Mouse (Mus musculus): Measurements from ENCODE around the gene Commd9. TPM values are rescaled to one million over a fixed set of nuclear protein-coding genes. Genes with fewer than 3 reads are reported as not detected.

Gene Commd9
- polyA plus RNA-seq, 1 experiment from 2014 or later, result 97.4 TPM

DNA sequence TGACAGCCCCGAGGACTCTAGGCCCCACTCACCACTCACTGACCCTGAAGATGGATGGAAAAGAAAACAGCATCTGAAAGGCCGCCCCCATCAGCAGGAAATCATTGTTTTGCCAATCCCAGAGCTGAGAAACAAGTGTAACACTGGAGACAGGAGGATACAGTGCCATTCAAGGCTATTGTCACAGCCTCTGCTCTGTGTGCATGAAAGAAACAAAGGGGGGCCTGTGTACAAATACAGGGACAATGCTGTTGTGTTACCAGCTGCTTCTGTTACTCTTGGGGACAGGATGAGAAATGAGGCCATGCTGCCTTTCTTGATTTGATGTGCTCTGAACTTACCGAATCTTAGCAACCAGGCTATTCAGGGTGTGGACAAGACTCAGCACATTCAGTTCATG lies 3.0 kb upstream of the Commd9 start, which contains the start of gene Prr5l:
Gene Prr5l (minus strand): TSS at position 30 of the 400 bp plus-strand sequence.
- H3K4me2 ChIP-seq (ENCODE audit: low read length), result no peak within 1 kb of the TSS

DNA sequence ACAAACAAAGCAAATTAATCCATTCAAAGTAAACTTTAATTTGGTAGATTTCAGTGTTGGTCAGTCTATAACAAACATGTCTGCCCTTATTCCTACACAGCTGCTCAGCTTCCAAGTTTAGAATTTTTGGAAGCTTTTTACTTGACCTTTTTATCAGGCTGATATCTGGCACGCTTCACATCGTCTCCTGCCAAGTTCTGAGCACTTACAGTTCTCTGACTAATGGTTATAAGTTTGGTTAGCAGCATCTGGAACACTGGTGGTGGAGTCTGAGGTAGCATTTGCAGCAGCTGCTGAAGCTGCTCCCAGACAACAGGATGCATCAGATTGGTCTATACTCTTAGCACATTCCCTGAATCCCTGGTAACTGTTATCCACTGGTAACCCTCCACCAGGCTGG lies 1.8 kb upstream of the Commd9 start:
- WGBS, result 83% methylated on average over 2 of the region's 2 CpGs
- H3K27me3 ChIP-seq (replicated peaks; ENCODE audit: control insufficient read depth, insufficient read depth, low read length), result no peaks in the 10 kb centered on the region
- no peaks in the 10 kb centered on the region for H3K9me3 ChIP-seq (ENCODE audit: control insufficient read depth, low read length)
- no peaks in the 10 kb centered on the region for H3K36me3 ChIP-seq (ENCODE audit: control insufficient read depth, insufficient read depth)
- no peak overlapping the region for H3K4me2 ChIP-seq (ENCODE audit: low read length)
- H3K27ac ChIP-seq (ENCODE audit: low read length), result no peak overlapping the region
- ATAC-seq, result no peak
- no peak overlapping the region for H3K9ac ChIP-seq (replicated peaks; ENCODE audit: low read depth, low read length)
- no peak overlapping the region for H3K4me3 ChIP-seq (replicated peaks; ENCODE audit: low read length)
- peaks cover 11% of the 10 kb centered on the region for H3K4me1 ChIP-seq (replicated peaks; ENCODE audit: control insufficient read depth, insufficient read depth, low read length)

More for the DNA sequence above, 3.0 kb upstream of the Commd9 start, which contains the start of gene Prr5l:
- Histone ChIP-seq H3K36me3 (ENCODE audit: control insufficient read depth, insufficient read depth) (no peaks in the 10 kb centered on the region), H3K27me3 (replicated peaks; ENCODE audit: control insufficient read depth, insufficient read depth, low read length) (no peaks in the 10 kb centered on the region), H3K9ac (replicated peaks; ENCODE audit: low read depth, low read length) (no peak within 1 kb of the TSS), H3K9me3 (ENCODE audit: control insufficient read depth, low read length) (no peaks in the 10 kb centered on the region), H3K4me1 (replicated peaks; ENCODE audit: control insufficient read depth, insufficient read depth, low read length) (peaks cover 11% of the 10 kb centered on the region), H3K27ac (ENCODE audit: low read length) (no peak within 1 kb of the TSS), H3K4me3 (replicated peaks; ENCODE audit: low read length) (no peak within 1 kb of the TSS)
- 51% methylated on average over 3 of the region's 3 CpGs for WGBS
- ATAC-seq, result no peak

GRCm38 (mm10) chr2:101888886-101889285 lies 2.8 kb downstream of the Commd9 start:
- Histone ChIP-seq H3K27ac (ENCODE audit: low read length) (no peak overlapping the region), H3K9me3 (ENCODE audit: control insufficient read depth, low read length) (no peaks in the 10 kb centered on the region), H3K27me3 (replicated peaks; ENCODE audit: control insufficient read depth, insufficient read depth, low read length) (no peaks in the 10 kb centered on the region), H3K4me2 (ENCODE audit: low read length) (no peak overlapping the region), H3K36me3 (ENCODE audit: control insufficient read depth, insufficient read depth) (no peaks in the 10 kb centered on the region), H3K4me3 (replicated peaks; ENCODE audit: low read length) (no peak overlapping the region), H3K4me1 (replicated peaks; ENCODE audit: control insufficient read depth, insufficient read depth, low read length) (peaks cover 11% of the 10 kb centered on the region), H3K9ac (replicated peaks; ENCODE audit: low read depth, low read length) (no peak overlapping the region)
- ATAC-seq, result no peak
- WGBS, result 96% methylated on average over 8 of the region's 8 CpGs

DNA sequence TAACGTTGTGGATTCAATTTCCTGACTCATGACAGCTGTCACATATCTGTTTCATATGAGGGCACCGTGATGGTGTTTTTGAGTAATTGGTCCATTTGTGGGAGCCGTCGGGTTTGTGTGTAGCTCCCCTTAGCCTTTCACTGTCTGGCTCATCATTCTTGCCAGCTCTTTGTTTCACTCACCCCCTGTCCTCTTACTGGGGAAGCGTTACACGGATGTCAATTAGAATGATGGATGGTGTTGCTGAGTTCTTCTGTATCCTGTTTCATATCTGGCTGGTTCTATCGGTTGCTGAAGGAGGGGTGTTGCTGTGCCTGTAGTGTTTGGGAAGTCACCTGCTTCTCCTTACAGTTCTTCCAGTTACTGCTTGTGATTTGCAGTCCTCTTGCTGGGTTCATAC lies 5.1 kb downstream of the Commd9 start:
- H3K36me3 ChIP-seq (ENCODE audit: control insufficient read depth, insufficient read depth), result no peaks in the 10 kb centered on the region
- H3K27me3 ChIP-seq (replicated peaks; ENCODE audit: control insufficient read depth, insufficient read depth, low read length), result no peaks in the 10 kb centered on the region
- no peak overlapping the region for H3K9ac ChIP-seq (replicated peaks; ENCODE audit: low read depth, low read length)
- peaks cover 8% of the 10 kb centered on the region for H3K4me1 ChIP-seq (replicated peaks; ENCODE audit: control insufficient read depth, insufficient read depth, low read length)
- H3K4me2 ChIP-seq (ENCODE audit: low read length), result no peak overlapping the region
- 67% methylated on average over 7 of the region's 7 CpGs for WGBS
- H3K27ac ChIP-seq (ENCODE audit: low read length), result no peak overlapping the region
- no peaks in the 10 kb centered on the region for H3K9me3 ChIP-seq (ENCODE audit: control insufficient read depth, low read length)
- no peak for ATAC-seq
- H3K4me3 ChIP-seq (replicated peaks; ENCODE audit: low read length), result no peak overlapping the region

DNA sequence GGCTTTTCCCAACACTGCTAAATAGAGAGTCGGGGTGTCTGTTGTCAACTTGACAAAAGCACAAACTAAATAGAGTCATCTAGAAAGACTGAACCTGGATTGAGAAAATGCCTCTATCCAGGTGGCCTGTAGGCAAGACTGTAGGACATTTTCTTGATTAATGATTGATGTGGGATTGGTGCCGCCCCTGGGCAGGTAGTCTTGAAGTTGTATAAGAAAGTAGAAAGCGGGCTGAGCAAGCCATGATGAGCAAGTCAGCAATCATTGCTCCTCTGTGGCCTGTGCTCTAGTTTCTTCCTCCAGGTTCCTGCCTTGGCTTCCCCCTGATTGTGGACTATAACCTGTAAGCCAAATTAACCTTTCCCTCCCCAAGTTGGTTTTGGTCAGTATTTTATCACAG lies 8.1 kb downstream of the Commd9 start:
- 96% methylated on average over 3 of the region's 3 CpGs for WGBS
- no peak overlapping the region for H3K9ac ChIP-seq (replicated peaks; ENCODE audit: low read depth, low read length)
- no peak overlapping the region for H3K27ac ChIP-seq (ENCODE audit: low read length)

GRCm38 (mm10) chr2:101896425-101897204 lies 10.6 kb downstream of the Commd9 start:
- no peaks in the 10 kb centered on the region for H3K9me3 ChIP-seq (ENCODE audit: control insufficient read depth, low read length)
- 84% methylated on average over 10 of the region's 10 CpGs for WGBS
- no peak overlapping the region for H3K4me2 ChIP-seq (ENCODE audit: low read length)
- no peaks in the 10 kb centered on the region for H3K27me3 ChIP-seq (replicated peaks; ENCODE audit: control insufficient read depth, insufficient read depth, low read length)
- ATAC-seq, result no peak
- no peak overlapping the region for H3K4me3 ChIP-seq (replicated peaks; ENCODE audit: low read length)
- no peak overlapping the region for H3K27ac ChIP-seq (ENCODE audit: low read length)
- 0 out of 2 replicates have a peak, but pooled peaks cover 6% of the 10 kb centered on the region for H3K36me3 ChIP-seq (ENCODE audit: control insufficient read depth, insufficient read depth)
- H3K4me1 ChIP-seq (replicated peaks; ENCODE audit: control insufficient read depth, insufficient read depth, low read length), result no peaks in the 10 kb centered on the region
- no peak overlapping the region for H3K9ac ChIP-seq (replicated peaks; ENCODE audit: low read depth, low read length)

More for the DNA sequence above, 8.1 kb downstream of the Commd9 start:
- no peak for ATAC-seq
- Histone ChIP-seq H3K9me3 (ENCODE audit: control insufficient read depth, low read length) (no peaks in the 10 kb centered on the region), H3K4me3 (replicated peaks; ENCODE audit: low read length) (no peak overlapping the region), H3K4me1 (replicated peaks; ENCODE audit: control insufficient read depth, insufficient read depth, low read length) (no peaks in the 10 kb centered on the region), H3K36me3 (ENCODE audit: control insufficient read depth, insufficient read depth) (no peaks in the 10 kb centered on the region), H3K27me3 (replicated peaks; ENCODE audit: control insufficient read depth, insufficient read depth, low read length) (no peaks in the 10 kb centered on the region), H3K4me2 (ENCODE audit: low read length) (no peak overlapping the region)

DNA sequence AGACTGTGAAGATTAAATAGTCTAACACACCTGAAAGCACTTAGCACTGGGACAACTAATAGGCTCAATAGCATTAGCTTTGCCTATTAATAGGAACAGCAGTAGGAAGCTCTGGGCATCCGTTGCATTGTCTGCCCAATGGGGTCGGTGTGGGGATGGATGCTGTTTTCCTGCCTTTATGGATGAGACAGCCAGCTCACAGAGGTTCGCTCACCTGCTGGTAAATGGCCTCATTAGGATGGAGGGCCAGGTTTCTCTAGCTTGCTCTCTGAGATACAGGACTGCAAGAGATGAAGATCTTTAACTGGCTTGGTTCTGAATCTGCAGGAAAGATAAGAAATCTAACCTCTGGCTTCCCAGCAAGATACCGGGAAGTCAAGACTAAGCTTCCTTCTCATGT lies 16.1 kb downstream of the Commd9 start:
- Histone ChIP-seq H3K27ac (ENCODE audit: low read length) (no peak overlapping the region), H3K9me3 (ENCODE audit: control insufficient read depth, low read length) (no peaks in the 10 kb centered on the region), H3K9ac (replicated peaks; ENCODE audit: low read depth, low read length) (no peak overlapping the region), H3K4me2 (ENCODE audit: low read length) (no peak overlapping the region), H3K4me3 (replicated peaks; ENCODE audit: low read length) (no peak overlapping the region), H3K36me3 (ENCODE audit: control insufficient read depth, insufficient read depth) (0 out of 2 replicates have a peak, but pooled peaks cover 6% of the 10 kb centered on the region), H3K27me3 (replicated peaks; ENCODE audit: control insufficient read depth, insufficient read depth, low read length) (no peaks in the 10 kb centered on the region), H3K4me1 (replicated peaks; ENCODE audit: control insufficient read depth, insufficient read depth, low read length) (peaks cover 9% of the 10 kb centered on the region)
- 76% methylated on average over 4 of the region's 4 CpGs for WGBS
- no peak for ATAC-seq

DNA sequence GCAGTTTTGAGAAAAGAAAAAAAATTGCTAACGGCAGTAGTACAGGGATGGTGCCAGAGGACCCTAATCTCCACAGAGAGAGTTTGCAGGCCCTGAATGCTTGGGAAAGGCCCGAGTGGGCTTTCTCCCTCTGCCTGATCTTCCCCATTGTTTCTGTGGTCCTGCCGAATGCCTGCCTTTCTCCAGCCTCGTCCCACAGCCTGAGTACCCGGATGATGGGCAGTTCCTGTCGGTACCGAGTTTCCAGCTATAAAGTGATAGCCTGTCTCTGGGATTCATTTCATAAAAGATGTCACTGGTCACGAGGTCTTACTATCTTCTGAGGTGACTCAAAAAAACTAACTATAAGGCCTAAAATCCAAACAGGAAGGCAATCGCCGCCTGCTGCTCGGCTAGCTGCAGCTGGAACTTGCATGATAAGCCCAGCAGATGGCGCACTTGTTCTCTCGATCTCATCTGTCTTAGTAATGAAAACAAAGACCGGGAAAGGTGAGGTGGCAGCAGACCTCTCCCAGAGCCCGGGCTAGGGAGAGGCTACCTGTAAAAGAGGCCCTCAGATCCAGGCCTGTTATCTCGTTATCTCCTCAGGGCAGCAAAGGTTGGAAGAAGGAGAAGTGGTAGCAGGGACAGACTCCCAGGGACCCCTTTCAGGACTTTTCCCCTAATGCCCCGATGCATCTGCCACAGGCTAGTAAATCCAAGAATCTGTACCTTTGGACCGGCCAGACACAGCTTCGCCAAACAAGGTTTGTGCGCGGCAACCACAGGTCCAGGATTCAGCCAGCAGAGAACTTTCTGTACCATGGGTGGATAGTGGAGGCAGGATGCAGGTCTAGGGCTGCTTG lies 19.7 kb downstream of the Commd9 start:
- H3K4me1 ChIP-seq (replicated peaks; ENCODE audit: control insufficient read depth, insufficient read depth, low read length), result peaks cover 9% of the 10 kb centered on the region
- no peaks in the 10 kb centered on the region for H3K9me3 ChIP-seq (ENCODE audit: control insufficient read depth, low read length)
- no peaks in the 10 kb centered on the region for H3K27me3 ChIP-seq (replicated peaks; ENCODE audit: control insufficient read depth, insufficient read depth, low read length)
- H3K4me2 ChIP-seq (ENCODE audit: low read length), result peak overlapping the region; percentile 58
- WGBS, result 16% methylated on average over 21 of the region's 21 CpGs
- peak overlapping the region; percentile 58 for H3K9ac ChIP-seq (replicated peaks; ENCODE audit: low read depth, low read length)
- H3K36me3 ChIP-seq (ENCODE audit: control insufficient read depth, insufficient read depth), result no peaks in the 10 kb centered on the region; the same call in 1 of the 2 replicates
- peak; percentile 77 for ATAC-seq
- 0 out of 2 replicates have a peak overlapping the region, but pooled peaks have one; percentile 12 for H3K27ac ChIP-seq (ENCODE audit: low read length)
- H3K4me3 ChIP-seq (replicated peaks; ENCODE audit: low read length), result peak overlapping the region; percentile 26

DNA sequence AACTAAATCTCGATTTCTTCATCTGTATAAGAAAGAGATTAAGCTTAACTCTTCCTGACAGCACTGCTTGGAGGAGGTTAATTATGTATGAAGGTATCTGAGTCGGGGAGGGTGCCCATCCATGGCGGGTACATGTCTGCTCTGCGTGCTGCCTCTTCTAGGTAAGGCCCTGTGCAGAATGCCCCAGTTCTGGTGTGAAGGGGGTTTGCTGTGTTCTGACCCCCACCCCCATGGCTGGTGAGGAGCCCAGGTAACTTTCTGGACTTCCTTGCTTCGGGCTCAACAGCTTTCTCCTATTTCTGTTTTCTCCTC lies 20.3 kb downstream of the Commd9 start:
- Histone ChIP-seq H3K4me2 (ENCODE audit: low read length) (peak overlapping the region; percentile 58; the same call in 1 of the 2 replicates), H3K36me3 (ENCODE audit: control insufficient read depth, insufficient read depth) (no peaks in the 10 kb centered on the region; the same call in 1 of the 2 replicates), H3K4me3 (replicated peaks; ENCODE audit: low read length) (no peak overlapping the region), H3K27ac (ENCODE audit: low read length) (no peak overlapping the region), H3K9me3 (ENCODE audit: control insufficient read depth, low read length) (no peaks in the 10 kb centered on the region), H3K27me3 (replicated peaks; ENCODE audit: control insufficient read depth, insufficient read depth, low read length) (no peaks in the 10 kb centered on the region), H3K9ac (replicated peaks; ENCODE audit: low read depth, low read length) (peak overlapping the region; percentile 58), H3K4me1 (replicated peaks; ENCODE audit: control insufficient read depth, insufficient read depth, low read length) (peaks cover 9% of the 10 kb centered on the region)
- peak; percentile 34 for ATAC-seq
- WGBS, result 57% methylated on average over 5 of the region's 5 CpGs
